Mouse (Mus musculus): ENCODE measurements at regions not wholly inside any gene's neighbourhood (a gene's known extent, or its start where the extent isn't known, plus 50 kb on each side); places are given as distances from the start of the nearest gene placed in this dataset.

DNA sequence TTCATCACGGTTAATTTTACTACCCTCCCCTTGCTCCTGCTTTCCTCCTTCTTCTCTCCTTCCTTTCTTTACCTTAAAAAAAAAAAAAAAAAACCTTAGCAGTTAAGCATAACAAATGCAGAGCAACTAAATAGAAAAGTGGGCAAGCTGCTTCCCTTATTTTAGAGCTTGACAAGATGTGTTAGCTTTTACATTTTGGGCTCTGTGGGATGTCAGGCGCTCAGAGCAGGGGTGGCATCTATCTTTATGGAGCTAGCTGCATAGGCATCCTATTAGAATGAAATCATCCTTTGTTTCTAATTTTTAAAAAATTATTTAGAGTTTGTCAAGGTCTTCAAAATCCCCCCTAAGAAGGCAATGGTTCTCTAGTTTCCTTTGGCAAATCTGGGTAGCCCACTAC, 234.1 kb upstream of the Zc3h12c start:
- no peak for ATAC-seq (replicated peaks; ENCODE audit: low read depth, poor library complexity, severe bottlenecking)

GRCm38 (mm10) chr9:52379031-52379430, 210.7 kb upstream of the Zc3h12c start:
- no peak for ATAC-seq (replicated peaks; ENCODE audit: low read depth, poor library complexity, severe bottlenecking)

DNA sequence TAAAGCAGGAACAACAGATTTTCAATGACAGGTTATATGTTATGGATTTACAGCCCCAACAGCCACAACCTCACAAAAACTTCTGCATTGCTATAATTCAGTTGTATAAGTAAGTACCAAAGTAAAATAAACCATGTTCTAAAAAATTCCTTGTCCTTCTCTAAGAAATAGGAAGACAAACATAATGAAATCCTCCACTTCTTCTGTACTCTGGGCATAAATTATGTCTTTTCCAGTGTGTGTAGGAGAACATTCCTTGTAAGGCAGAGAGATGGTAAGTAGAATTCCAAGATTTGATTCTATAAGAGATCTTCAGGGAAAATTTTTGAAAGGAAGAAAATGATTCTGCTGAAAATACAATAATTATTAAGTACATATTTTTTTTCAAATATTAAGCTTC, 209.4 kb upstream of the Zc3h12c start:
- ATAC-seq (replicated peaks; ENCODE audit: low read depth, poor library complexity, severe bottlenecking), result no peak

GRCm38 (mm10) chr9:52376914-52377313, 208.5 kb upstream of the Zc3h12c start:
- ATAC-seq (replicated peaks; ENCODE audit: low read depth, poor library complexity, severe bottlenecking), result peak; percentile 77

- ATAC-seq (replicated peaks; ENCODE audit: low read depth, poor library complexity, severe bottlenecking), result no peak
Measured at GRCm38 (mm10) chr9:52371296-52371695, 202.9 kb upstream of the Zc3h12c start.

DNA sequence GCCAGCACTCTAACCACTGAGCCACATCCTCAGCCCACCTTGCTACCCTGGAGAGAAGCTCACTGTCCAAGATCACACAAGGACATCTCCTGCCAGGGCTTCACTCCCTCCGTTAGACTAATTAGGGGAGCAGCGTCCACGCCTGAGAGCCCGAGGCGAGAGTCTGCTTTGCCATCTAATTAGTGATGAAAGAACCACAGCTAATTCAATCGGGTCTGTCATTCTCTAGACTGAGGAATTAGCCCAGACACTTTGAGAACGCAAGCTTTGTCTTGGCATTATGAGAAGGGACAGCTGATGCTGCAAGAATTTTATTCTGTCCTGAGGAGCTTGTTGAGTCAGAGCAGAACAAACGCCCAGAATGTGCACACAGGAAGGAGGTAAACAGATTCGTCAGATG, 200.5 kb upstream of the Zc3h12c start:
- no peak for ATAC-seq (replicated peaks; ENCODE audit: low read depth, poor library complexity, severe bottlenecking)

GRCm38 (mm10) chr9:52368080-52368479, 199.7 kb upstream of the Zc3h12c start:
- ATAC-seq (replicated peaks; ENCODE audit: low read depth, poor library complexity, severe bottlenecking), result peak; percentile 95

DNA sequence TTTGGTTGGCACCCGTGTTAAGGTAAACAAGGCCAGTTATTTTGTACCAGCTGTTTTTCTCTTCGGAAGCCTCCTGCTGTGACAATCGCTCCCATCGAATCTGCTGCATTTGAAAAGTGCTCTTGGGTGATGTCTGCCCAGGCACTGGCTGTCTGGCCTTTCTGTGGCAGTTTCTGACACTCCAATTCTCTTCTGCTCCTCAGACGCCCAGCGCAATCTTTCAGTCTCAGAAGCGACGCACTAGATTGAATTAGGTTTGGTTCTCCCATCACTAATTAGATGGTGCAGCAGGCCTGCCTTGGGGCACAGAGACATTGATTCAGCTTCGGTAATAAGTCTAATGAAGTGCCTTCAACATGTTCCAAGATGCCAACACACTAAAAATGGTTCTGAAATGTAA, 197.7 kb upstream of the Zc3h12c start:
- ATAC-seq (replicated peaks; ENCODE audit: low read depth, poor library complexity, severe bottlenecking), result no peak

- 0 out of 2 replicates have a peak, but pooled peaks have one; percentile 56 for ATAC-seq (replicated peaks; ENCODE audit: low read depth, poor library complexity, severe bottlenecking)
Measured at GRCm38 (mm10) chr9:52361599-52361998, 193.2 kb upstream of the Zc3h12c start.

DNA sequence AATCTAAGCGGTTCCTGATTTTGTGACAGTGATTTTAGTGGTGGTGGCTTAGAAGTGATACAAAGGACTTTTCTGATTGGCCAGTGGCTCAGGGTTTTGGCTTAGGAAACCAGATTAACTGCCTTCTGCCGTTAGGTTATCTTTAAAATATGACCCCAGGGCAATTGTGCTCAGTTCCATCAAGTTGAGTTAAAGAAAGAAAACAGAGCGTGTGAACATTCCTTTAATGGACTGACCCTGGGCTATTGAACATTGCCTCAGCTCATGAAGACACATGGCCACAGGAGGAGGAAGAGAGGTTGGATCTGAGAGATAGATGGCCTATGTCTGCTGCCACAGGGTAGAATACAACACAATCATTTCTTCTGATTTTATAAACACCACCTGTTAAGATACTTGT, 191.0 kb upstream of the Zc3h12c start:
- no peak for ATAC-seq (replicated peaks; ENCODE audit: low read depth, poor library complexity, severe bottlenecking)

GRCm38 (mm10) chr9:52356549-52356948, 188.2 kb upstream of the Zc3h12c start:
- ATAC-seq (replicated peaks; ENCODE audit: low read depth, poor library complexity, severe bottlenecking), result peak; percentile 90

- no peak for ATAC-seq (replicated peaks; ENCODE audit: low read depth, poor library complexity, severe bottlenecking)
Measured at GRCm38 (mm10) chr9:52355187-52355982, 187.0 kb upstream of the Zc3h12c start.

- ATAC-seq (replicated peaks; ENCODE audit: low read depth, poor library complexity, severe bottlenecking), result no peak
Measured at GRCm38 (mm10) chr9:52348536-52349527, 180.5 kb upstream of the Zc3h12c start.

GRCm38 (mm10) chr9:52344177-52344877, 176.0 kb upstream of the Zc3h12c start:
- ATAC-seq (replicated peaks; ENCODE audit: low read depth, poor library complexity, severe bottlenecking), result no peak

DNA sequence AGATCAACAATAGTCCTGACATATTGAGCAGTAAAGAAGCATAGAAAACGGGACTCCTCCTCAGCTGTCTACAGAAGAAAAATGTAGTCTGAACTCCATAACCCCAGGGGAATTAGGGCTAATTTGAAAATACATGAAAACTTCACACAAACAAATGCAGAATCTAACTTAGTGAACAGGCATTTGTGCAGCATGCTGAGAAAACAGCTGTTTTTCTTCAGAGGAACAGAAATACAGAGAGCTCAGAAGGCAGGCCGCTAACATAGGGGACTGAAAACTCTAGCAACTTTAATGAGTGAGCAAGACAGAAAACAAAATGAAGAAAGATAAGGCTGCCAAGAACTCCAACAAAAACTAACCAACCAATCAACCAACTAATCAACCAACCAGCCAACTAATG, 172.7 kb upstream of the Zc3h12c start:
- no peak for ATAC-seq (replicated peaks; ENCODE audit: low read depth, poor library complexity, severe bottlenecking)

- no peak for ATAC-seq (replicated peaks; ENCODE audit: low read depth, poor library complexity, severe bottlenecking)
Measured at GRCm38 (mm10) chr9:52337786-52338322, 169.5 kb upstream of the Zc3h12c start.

DNA sequence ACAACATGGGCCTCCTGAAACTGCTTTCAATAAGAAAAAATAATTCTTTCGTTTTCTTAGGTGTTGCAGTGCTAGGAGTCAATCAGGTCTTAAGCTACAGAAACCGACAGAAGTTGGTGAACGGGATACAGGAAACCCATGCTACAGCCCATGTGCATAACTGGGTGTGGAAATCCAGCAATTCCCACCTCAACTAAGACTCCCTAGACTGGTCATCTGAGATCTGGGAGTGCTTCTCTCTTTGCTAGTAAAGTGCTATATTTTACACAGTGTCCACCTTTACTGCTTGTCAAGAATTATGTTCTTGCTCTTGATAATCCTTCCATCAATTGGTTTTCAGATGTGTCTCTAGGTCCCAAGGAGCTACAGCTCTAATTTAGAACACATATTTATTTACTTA, 166.4 kb upstream of the Zc3h12c start:
- ATAC-seq (replicated peaks; ENCODE audit: low read depth, poor library complexity, severe bottlenecking), result no peak

GRCm38 (mm10) chr9:52333884-52334283, 165.5 kb upstream of the Zc3h12c start:
- ATAC-seq (replicated peaks; ENCODE audit: low read depth, poor library complexity, severe bottlenecking), result no peak

DNA sequence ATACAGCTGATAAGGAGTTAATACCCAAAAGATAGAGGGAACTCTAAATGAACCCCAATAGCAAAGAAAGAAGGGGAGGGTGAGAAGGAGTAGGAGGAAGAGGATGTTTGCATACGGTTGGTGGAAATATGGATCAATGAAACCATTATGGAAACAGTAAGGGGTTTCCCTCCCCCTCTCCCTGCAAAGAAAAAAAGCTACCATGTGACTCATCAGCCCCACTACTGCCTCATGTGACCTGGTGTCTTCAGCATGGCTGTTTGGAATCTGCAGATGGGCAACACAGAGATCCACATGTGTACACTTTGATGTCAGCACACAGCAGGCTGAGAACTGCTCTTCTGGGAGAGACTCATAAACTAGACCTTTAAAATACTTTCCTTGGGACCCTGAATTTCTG, 163.4 kb upstream of the Zc3h12c start:
- ATAC-seq (replicated peaks; ENCODE audit: low read depth, poor library complexity, severe bottlenecking), result no peak

DNA sequence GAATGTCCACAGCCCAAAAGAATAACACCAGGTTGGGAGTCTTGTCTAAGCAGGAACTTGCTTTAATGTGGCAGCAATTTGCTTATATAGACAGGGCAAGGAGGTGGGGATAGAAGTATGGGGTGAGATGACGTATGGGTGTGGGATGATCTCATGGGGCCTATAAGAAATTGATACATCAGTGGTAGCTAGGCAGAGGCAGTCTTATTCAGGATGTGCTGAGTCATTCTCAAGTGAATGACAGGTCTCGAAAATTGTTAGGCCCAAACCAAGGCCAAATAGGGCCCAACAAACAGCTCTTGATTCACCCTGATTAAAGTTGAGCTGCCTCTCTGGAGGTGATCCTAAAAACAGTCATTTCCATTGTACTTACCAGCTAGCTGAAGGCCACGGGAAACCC, 162.3 kb upstream of the Zc3h12c start:
- no peak for ATAC-seq (replicated peaks; ENCODE audit: low read depth, poor library complexity, severe bottlenecking)
